Mouse (Mus musculus) adrenal gland, postnatal 4 days (tissue): ENCODE results near the gene Cd209e. TPM values are rescaled to one million over a fixed set of nuclear protein-coding genes. Genes with fewer than 3 reads are reported as not detected.
"Not testable (repeated sequence)": the region's sequence is repeated elsewhere in the genome, so short reads cannot be mapped to it uniquely, and the experiment has no call there.

Experiments used
- DNase-seq, 2 experiments: peaks; one replicate each; pipeline ENCODE4 v3.0.0; 2021 to 2022; ENCODE audit warnings: low spot score in 2 of 2, mixed read lengths in 2 of 2
- long read RNA-seq, 2 experiments: library from polyadenylated mRNA; stranded (forward); transcript quantifications; one replicate each; pipeline ENCODE4 v2.0.0; 2021
- total RNA-seq, 2 experiments: library from RNA; stranded (reverse); gene quantifications; 2 replicates each; pipeline ENCODE4 v1.2.3; 2021

The Cd209e gene
- total RNA-seq, result not detected
- long read RNA-seq, experiment 1, result 0 reads
- long read RNA-seq, experiment 2, result 0 reads

GRCm38 (mm10) chr8:3854209-3854608 is at the start of gene Cd209e:
TSS of gene Cd209e (minus strand) at chr8:3854309.
- DNase-seq, result no peak

DNA sequence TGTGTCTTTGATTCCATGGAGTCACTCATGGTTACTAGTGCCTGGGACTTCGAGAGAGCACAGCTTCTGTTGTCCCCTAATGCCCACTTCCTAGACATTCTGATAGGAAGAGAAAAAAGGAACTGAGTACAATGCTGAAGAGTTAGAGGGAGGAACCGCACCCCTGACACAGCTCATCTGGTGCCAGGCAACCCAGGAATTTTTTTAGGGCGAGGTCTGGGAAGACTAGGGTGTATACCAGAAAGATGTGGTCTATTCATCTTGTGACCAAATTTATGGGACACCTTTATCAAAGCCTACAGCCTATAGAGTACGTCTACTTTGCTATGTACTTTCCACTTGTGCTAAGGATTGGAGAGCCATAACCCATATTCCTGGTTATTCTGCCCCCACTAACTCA is 24.3 kb upstream of the Cd209e start, which contains the start of gene Cd209d:
Gene Cd209d, minus strand, starts transcription at position 101 of the 400 bp plus-strand sequence.
- DNase-seq, result no peak

- DNase-seq, result no peak
These were observed 22.0 kb upstream of the Cd209e start for GRCm38 (mm10) chr8:3876121-3876520.

DNA sequence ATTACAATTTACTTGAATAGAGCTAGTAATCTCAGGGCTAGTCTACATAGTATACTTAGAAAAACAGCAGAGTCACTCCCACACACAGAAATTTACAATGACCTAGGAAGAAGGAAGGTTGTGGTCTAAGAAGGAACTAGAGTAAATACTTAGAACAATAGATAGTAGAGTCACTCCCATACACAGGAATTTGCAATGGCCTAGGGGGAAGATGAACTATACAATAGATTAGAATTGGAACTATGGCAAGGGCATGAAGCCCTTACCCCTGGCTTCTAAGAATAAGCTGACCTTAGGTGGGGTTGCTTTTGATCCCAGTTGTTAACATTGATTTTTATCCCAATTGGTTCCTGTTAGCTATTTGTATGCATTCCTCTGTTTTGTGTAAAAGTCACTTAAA is 8.6 kb upstream of the Cd209e start:
- DNase-seq, result not testable (repeated sequence)

DNA sequence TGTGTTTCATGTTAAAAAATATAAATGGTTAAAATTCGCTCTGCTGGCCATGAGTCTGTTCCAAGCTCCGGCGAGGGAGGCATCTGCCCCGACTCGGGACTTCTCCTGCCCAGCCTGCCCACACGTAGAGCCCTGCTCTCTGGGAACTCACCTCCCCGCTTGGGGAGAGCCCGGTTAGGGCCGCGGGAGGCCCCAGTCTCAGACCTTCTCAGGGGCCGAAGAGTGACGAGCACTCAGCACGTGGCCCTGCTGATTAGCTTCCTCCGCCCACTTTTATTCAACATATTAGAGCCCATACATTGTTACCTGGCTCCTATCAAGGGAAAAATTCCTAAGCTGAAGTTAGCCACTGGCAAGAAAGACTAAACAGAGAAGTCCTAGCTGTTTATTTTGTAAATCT is 51.0 kb downstream of the Cd209e start:
- peak in 1 of 2 experiments; percentile 5 for DNase-seq

Other genes starting within 250 kb of the Cd209e start
- 10 to 100 TPM; 48.2 to 48.8 TPM for gene Xab2, start 233.0 kb downstream of the Cd209e start, total RNA-seq
- 10 to 100 TPM; 90.1 to 98.4 TPM for gene Pet100, start 232.8 kb downstream of the Cd209e start, total RNA-seq
- gene Pcp2, start 228.8 kb downstream of the Cd209e start, total RNA-seq, result not detected
- 100 to 1,000 TPM; 107 to 136 TPM for gene Stxbp2, start 223.4 kb downstream of the Cd209e start, total RNA-seq
- 1 to 10 TPM; 1.3 to 1.7 TPM for gene Retn, start 198.5 kb downstream of the Cd209e start, total RNA-seq
- 1 to 10 TPM; 1.1 to 1.2 TPM for gene Mcemp1, start 188.6 kb downstream of the Cd209e start, total RNA-seq
- 10 to 100 TPM; 14.8 to 14.9 TPM for gene Fcor, start 181.9 kb downstream of the Cd209e start, total RNA-seq
- 10 to 100 TPM; 21.7 to 23.8 TPM for gene Trappc5, start 178.0 kb downstream of the Cd209e start, total RNA-seq
- under 1 TPM in 1 of 2 experiments, not detected in 1; 0.14 TPM for gene Fcer2a, start 160.1 kb downstream of the Cd209e start, total RNA-seq
- gene Clec4g, start 133.7 kb downstream of the Cd209e start, total RNA-seq, result 1 to 10 TPM in 1 of 2 experiments, not detected in 1; 4.1 TPM
- not detected for gene Cd209a, start 105.3 kb downstream of the Cd209e start, total RNA-seq
- not detected for gene Cd209d, start 24.2 kb upstream of the Cd209e start, total RNA-seq
- gene Cd209b, start 72.5 kb upstream of the Cd209e start, total RNA-seq, result under 1 TPM; 0.42 to 0.59 TPM
- not detected for gene Cd209c, start 100.4 kb upstream of the Cd209e start, total RNA-seq